Mouse (Mus musculus): ENCODE measurements around the gene Fam167b. TPM values are rescaled to one million over a fixed set of nuclear protein-coding genes. Genes with fewer than 3 reads are reported as not detected.

The Fam167b gene
- polyA plus RNA-seq, 1 experiment from 2014 or later = 1.1 TPM

GRCm38 (mm10) chr4:129621283-129621841 is 43.0 kb upstream of the Fam167b start:
- Histone ChIP-seq H3K4me1 (replicated peaks; ENCODE audit: control insufficient read depth, insufficient read depth, low read length) (peaks cover 31% of the 10 kb centered on the region), H3K4me2 (ENCODE audit: low read depth, low read length, severe bottlenecking) (no peak overlapping the region), H3K36me3 (ENCODE audit: control insufficient read depth, insufficient read depth, low read length) (no peaks in the 10 kb centered on the region), H3K9me3 (ENCODE audit: control insufficient read depth, low read length) (no peaks in the 10 kb centered on the region), H3K9ac (ENCODE audit: low read length) (no peak overlapping the region), H3K27ac (ENCODE audit: low read depth, low read length) (no peak overlapping the region), H3K27me3 (ENCODE audit: control insufficient read depth, insufficient read depth, low read length) (no peaks in the 10 kb centered on the region), H3K4me3 (ENCODE audit: low read depth, low read length) (no peak overlapping the region)
- ATAC-seq (replicated peaks; ENCODE audit: low FRiP score) (no peak), DNase-seq (ENCODE audit: low spot score) (no peak)
- 88% methylated on average over 8 of the region's 8 CpGs for WGBS

GRCm38 (mm10) chr4:129620419-129621282 is 42.3 kb upstream of the Fam167b start:
- WGBS = 90% methylated on average over 11 of the region's 11 CpGs
- H3K9me3 ChIP-seq (ENCODE audit: control insufficient read depth, low read length) = no peaks in the 10 kb centered on the region
- no peak overlapping the region for H3K9ac ChIP-seq (ENCODE audit: low read length)
- peaks cover 3% of the 10 kb centered on the region; the same call in 1 of the 2 replicates for H3K36me3 ChIP-seq (ENCODE audit: control insufficient read depth, insufficient read depth, low read length)
- no peak overlapping the region for H3K4me2 ChIP-seq (ENCODE audit: low read depth, low read length, severe bottlenecking)
- ATAC-seq (replicated peaks; ENCODE audit: low FRiP score) (no peak), DNase-seq (ENCODE audit: low spot score) (no peak)
- no peak overlapping the region for H3K4me3 ChIP-seq (ENCODE audit: low read depth, low read length)
- H3K27me3 ChIP-seq (ENCODE audit: control insufficient read depth, insufficient read depth, low read length) = no peaks in the 10 kb centered on the region
- H3K27ac ChIP-seq (ENCODE audit: low read depth, low read length) = no peak overlapping the region
- peaks cover 31% of the 10 kb centered on the region for H3K4me1 ChIP-seq (replicated peaks; ENCODE audit: control insufficient read depth, insufficient read depth, low read length)

GRCm38 (mm10) chr4:129618786-129619691 is 40.7 kb upstream of the Fam167b start, which contains the start of gene Iqcc:
Iqcc (minus strand) TSS chr4:129619099.
- Histone ChIP-seq H3K27ac (ENCODE audit: low read depth, low read length) (peak within 1 kb of the TSS; percentile 59), H3K4me3 (ENCODE audit: low read depth, low read length) (peak within 1 kb of the TSS; percentile 65), H3K9me3 (ENCODE audit: control insufficient read depth, low read length) (no peaks in the 10 kb centered on the region), H3K27me3 (ENCODE audit: control insufficient read depth, insufficient read depth, low read length) (no peaks in the 10 kb centered on the region), H3K4me1 (replicated peaks; ENCODE audit: control insufficient read depth, insufficient read depth, low read length) (peaks cover 16% of the 10 kb centered on the region), H3K9ac (ENCODE audit: low read length) (peak within 1 kb of the TSS; percentile 90), H3K4me2 (ENCODE audit: low read depth, low read length, severe bottlenecking) (peak within 1 kb of the TSS; percentile 93), H3K36me3 (ENCODE audit: control insufficient read depth, insufficient read depth, low read length) (peaks cover 3% of the 10 kb centered on the region; the same call in 1 of the 2 replicates)
- ATAC-seq (replicated peaks; ENCODE audit: low FRiP score) (peak; percentile 89), DNase-seq (ENCODE audit: low spot score) (peak; percentile 95)
- WGBS = 5% methylated on average over 43 of the region's 44 CpGs

- 98% methylated on average over 5 of the region's 5 CpGs for WGBS
- Histone ChIP-seq H3K36me3 (ENCODE audit: control insufficient read depth, insufficient read depth, low read length) (peaks cover 3% of the 10 kb centered on the region; the same call in 1 of the 2 replicates), H3K4me1 (replicated peaks; ENCODE audit: control insufficient read depth, insufficient read depth, low read length) (peaks cover 11% of the 10 kb centered on the region), H3K4me3 (ENCODE audit: low read depth, low read length) (peak overlapping the region; percentile 65), H3K4me2 (ENCODE audit: low read depth, low read length, severe bottlenecking) (peak overlapping the region; percentile 93), H3K9me3 (ENCODE audit: control insufficient read depth, low read length) (no peaks in the 10 kb centered on the region), H3K27ac (ENCODE audit: low read depth, low read length) (no peak overlapping the region), H3K9ac (ENCODE audit: low read length) (peak overlapping the region; percentile 90), H3K27me3 (ENCODE audit: control insufficient read depth, insufficient read depth, low read length) (no peaks in the 10 kb centered on the region)
- DNase-seq (ENCODE audit: low spot score) (no peak), ATAC-seq (replicated peaks; ENCODE audit: low FRiP score) (no peak)
Observed at GRCm38 (mm10) chr4:129618031-129618430, 39.7 kb upstream of the Fam167b start.

- H3K27ac ChIP-seq (ENCODE audit: low read depth, low read length) = no peak overlapping the region
- WGBS = 96% methylated on average over 7 of the region's 7 CpGs
- no peak overlapping the region for H3K9ac ChIP-seq (ENCODE audit: low read length)
- no peak for ATAC-seq (replicated peaks; ENCODE audit: low FRiP score)
- H3K27me3 ChIP-seq (ENCODE audit: control insufficient read depth, insufficient read depth, low read length) = no peaks in the 10 kb centered on the region
- H3K4me2 ChIP-seq (ENCODE audit: low read depth, low read length, severe bottlenecking) = no peak overlapping the region
- H3K36me3 ChIP-seq (ENCODE audit: control insufficient read depth, insufficient read depth, low read length) = peaks cover 3% of the 10 kb centered on the region; the same call in 1 of the 2 replicates
- DNase-seq (ENCODE audit: low spot score) = no peak
- H3K4me3 ChIP-seq (ENCODE audit: low read depth, low read length) = no peak overlapping the region
- no peaks in the 10 kb centered on the region for H3K9me3 ChIP-seq (ENCODE audit: control insufficient read depth, low read length)
- peaks cover 7% of the 10 kb centered on the region for H3K4me1 ChIP-seq (replicated peaks; ENCODE audit: control insufficient read depth, insufficient read depth, low read length)
Observed at GRCm38 (mm10) chr4:129617121-129617641, 38.8 kb upstream of the Fam167b start.

GRCm38 (mm10) chr4:129616631-129617030 is 38.3 kb upstream of the Fam167b start:
- no peak overlapping the region for H3K27ac ChIP-seq (ENCODE audit: low read depth, low read length)
- peaks cover 7% of the 10 kb centered on the region for H3K4me1 ChIP-seq (replicated peaks; ENCODE audit: control insufficient read depth, insufficient read depth, low read length)
- H3K4me3 ChIP-seq (ENCODE audit: low read depth, low read length) = no peak overlapping the region
- ATAC-seq (replicated peaks; ENCODE audit: low FRiP score) = no peak
- WGBS = 95% methylated on average over 3 of the region's 3 CpGs
- H3K9ac ChIP-seq (ENCODE audit: low read length) = no peak overlapping the region
- no peaks in the 10 kb centered on the region for H3K9me3 ChIP-seq (ENCODE audit: control insufficient read depth, low read length)
- DNase-seq (ENCODE audit: low spot score) = no peak
- H3K36me3 ChIP-seq (ENCODE audit: control insufficient read depth, insufficient read depth, low read length) = peaks cover 3% of the 10 kb centered on the region; the same call in 1 of the 2 replicates
- no peaks in the 10 kb centered on the region for H3K27me3 ChIP-seq (ENCODE audit: control insufficient read depth, insufficient read depth, low read length)
- H3K4me2 ChIP-seq (ENCODE audit: low read depth, low read length, severe bottlenecking) = no peak overlapping the region

GRCm38 (mm10) chr4:129615801-129616290 is 37.5 kb upstream of the Fam167b start:
- Histone ChIP-seq H3K9ac (ENCODE audit: low read length) (no peak overlapping the region), H3K4me1 (replicated peaks; ENCODE audit: control insufficient read depth, insufficient read depth, low read length) (peaks cover 7% of the 10 kb centered on the region), H3K27me3 (ENCODE audit: control insufficient read depth, insufficient read depth, low read length) (no peaks in the 10 kb centered on the region), H3K36me3 (ENCODE audit: control insufficient read depth, insufficient read depth, low read length) (peaks cover 3% of the 10 kb centered on the region; the same call in 1 of the 2 replicates), H3K27ac (ENCODE audit: low read depth, low read length) (no peak overlapping the region), H3K9me3 (ENCODE audit: control insufficient read depth, low read length) (no peaks in the 10 kb centered on the region), H3K4me2 (ENCODE audit: low read depth, low read length, severe bottlenecking) (no peak overlapping the region), H3K4me3 (ENCODE audit: low read depth, low read length) (no peak overlapping the region)
- DNase-seq (ENCODE audit: low spot score) (no peak), ATAC-seq (replicated peaks; ENCODE audit: low FRiP score) (no peak)
- 91% methylated on average over 9 of the region's 9 CpGs for WGBS

- 84% methylated on average over 6 of the region's 6 CpGs for WGBS
- H3K9ac ChIP-seq (ENCODE audit: low read length) = no peak within 1 kb of the TSS
Observed at GRCm38 (mm10) chr4:129614093-129614492, 35.7 kb upstream of the Fam167b start, which contains the start of gene Dcdc2b. Dcdc2b (minus strand) TSS chr4:129614257.

More at GRCm38 (mm10) chr4:129614093-129614492, 35.7 kb upstream of the Fam167b start, which contains the start of gene Dcdc2b:
- ATAC-seq (replicated peaks; ENCODE audit: low FRiP score) (no peak), DNase-seq (ENCODE audit: low spot score) (no peak)
- no peak within 1 kb of the TSS for H3K27ac ChIP-seq (ENCODE audit: low read depth, low read length)
- no peaks in the 10 kb centered on the region for H3K27me3 ChIP-seq (ENCODE audit: control insufficient read depth, insufficient read depth, low read length)
- no peak within 1 kb of the TSS for H3K4me3 ChIP-seq (ENCODE audit: low read depth, low read length)
- H3K9me3 ChIP-seq (ENCODE audit: control insufficient read depth, low read length) = no peaks in the 10 kb centered on the region
- no peak within 1 kb of the TSS for H3K4me2 ChIP-seq (ENCODE audit: low read depth, low read length, severe bottlenecking)
- H3K36me3 ChIP-seq (ENCODE audit: control insufficient read depth, insufficient read depth, low read length) = peaks cover 3% of the 10 kb centered on the region; the same call in 1 of the 2 replicates
- peaks cover 7% of the 10 kb centered on the region for H3K4me1 ChIP-seq (replicated peaks; ENCODE audit: control insufficient read depth, insufficient read depth, low read length)
